Mouse (Mus musculus) heart, embryonic 13.5 days (tissue): ENCODE measurements around the gene Hist1h2af. TPM values are rescaled to one million over a fixed set of nuclear protein-coding genes. Genes with fewer than 3 reads are reported as not detected.
A peak's percentile ranks its signal among the peaks of the same experiment; 100 is the strongest.
"Not testable (repeated sequence)": the region's sequence is repeated elsewhere in the genome, so short reads cannot be mapped to it uniquely, and the experiment has no call there.

ENCODE experiments used
- ATAC-seq: fragments of 200-750 bp; cut with Nextera tagmentation; 2 replicates; pipeline ENCODE4 v1.8.0; 2017; ENCODE audit warnings: moderate TSS enrichment; ENCODE audit not compliant: insufficient number of reproducible peaks, low FRiP score, low TSS enrichment; ENCODE audit errors: extremely low read depth
- H3K27ac ChIP-seq: fragments of 300-500 bp; sonication (generic); replicated peaks from 2 replicates; pipeline ENCODE4 v1.5.1; 2015; ENCODE audit warnings: moderate library complexity, mild to moderate bottlenecking, inconsistent platforms
- H3K27me3 ChIP-seq: fragments of 300-500 bp; sonication (generic); replicated peaks from 2 replicates; pipeline ENCODE4 v1.6.1; 2015; ENCODE audit warnings: mild to moderate bottlenecking, inconsistent platforms
- H3K36me3 ChIP-seq: fragments of 300-500 bp; sonication (generic); 2 replicates; pipeline ENCODE4 v1.6.1; 2015; ENCODE audit warnings: mild to moderate bottlenecking, inconsistent platforms
- H3K4me1 ChIP-seq: fragments of 300-500 bp; sonication (generic); 2 replicates; pipeline ENCODE4 v1.6.1; 2015; ENCODE audit warnings: inconsistent platforms
- H3K4me2 ChIP-seq: fragments of 300-500 bp; sonication (generic); 2 replicates; pipeline ENCODE4 v1.6.1; 2015; ENCODE audit warnings: inconsistent platforms, mild to moderate bottlenecking, moderate library complexity
- H3K4me3 ChIP-seq: fragments of 300-500 bp; sonication (generic); 2 replicates; pipeline ENCODE4 v1.5.1; 2015; ENCODE audit warnings: moderate library complexity, mild to moderate bottlenecking, inconsistent platforms
- H3K9ac ChIP-seq: fragments of 300-500 bp; sonication (generic); 2 replicates; pipeline ENCODE4 v1.6.1; 2015; ENCODE audit warnings: inconsistent platforms, mild to moderate bottlenecking, moderate library complexity
- H3K9me3 ChIP-seq: fragments of 300-500 bp; sonication (generic); 2 replicates; pipeline ENCODE4 v1.6.1; 2016; ENCODE audit warnings: inconsistent platforms
- WGBS: fragments of 180-500 bp; shearing (Covaris S2); methylation state at CpG from one replicate; pipeline ENCODE4 v1.1.7; 2015; ENCODE audit warnings: mixed read lengths; 5-methylcytosine and 5-hydroxymethylcytosine counted together
- polyA plus RNA-seq: library from polyadenylated mRNA; unstranded; fragments of >200 nt; fragmentation: Nextera tagmentation; extraction: Ambion mirVana; gene quantifications from 2 replicates; pipeline ENCODE4 v1.2.1, GENCODE M21; 2015

The Hist1h2af gene
- polyA plus RNA-seq, 1 experiment from 2014 or later, result 3.0 TPM

GRCm38 (mm10) chr13:23561883-23562659, 28.4 kb downstream of the Hist1h2af start, which contains the start of gene Hist1h3e:
Gene Hist1h3e, minus strand, starts transcription at chr13:23562369.
- peak within 1 kb of the TSS; percentile 94 for H3K27ac ChIP-seq
- under 1% methylated on average over 55 of the region's 67 CpGs for WGBS
- H3K27me3 ChIP-seq, H3K4me1 ChIP-seq, H3K9me3 ChIP-seq, H3K36me3 ChIP-seq: not testable (repeated sequence)
- H3K4me2 ChIP-seq, result peak within 1 kb of the TSS; percentile 78
- peak; percentile 77; the same call in 1 of the 2 replicates for ATAC-seq
- peak within 1 kb of the TSS; percentile 53 for H3K4me3 ChIP-seq
- H3K9ac ChIP-seq, result peak within 1 kb of the TSS; percentile 80

- H3K4me1 ChIP-seq, result peaks cover 3% of the 10 kb centered on the region; the same call in 1 of the 2 replicates
- 3% methylated on average over 18 of the region's 18 CpGs for WGBS
- no peaks in the 10 kb centered on the region for H3K27me3 ChIP-seq
- H3K9me3 ChIP-seq, result no peaks in the 10 kb centered on the region
- H3K4me2 ChIP-seq, result peak overlapping the region; percentile 78
- peak overlapping the region; percentile 53 for H3K4me3 ChIP-seq
- H3K27ac ChIP-seq, result peak overlapping the region; percentile 94
- peak overlapping the region; percentile 77 for H3K9ac ChIP-seq
- no peak for ATAC-seq
- no peaks in the 10 kb centered on the region for H3K36me3 ChIP-seq
These were observed 29.2 kb downstream of the Hist1h2af start for GRCm38 (mm10) chr13:23562699-23563462.

DNA sequence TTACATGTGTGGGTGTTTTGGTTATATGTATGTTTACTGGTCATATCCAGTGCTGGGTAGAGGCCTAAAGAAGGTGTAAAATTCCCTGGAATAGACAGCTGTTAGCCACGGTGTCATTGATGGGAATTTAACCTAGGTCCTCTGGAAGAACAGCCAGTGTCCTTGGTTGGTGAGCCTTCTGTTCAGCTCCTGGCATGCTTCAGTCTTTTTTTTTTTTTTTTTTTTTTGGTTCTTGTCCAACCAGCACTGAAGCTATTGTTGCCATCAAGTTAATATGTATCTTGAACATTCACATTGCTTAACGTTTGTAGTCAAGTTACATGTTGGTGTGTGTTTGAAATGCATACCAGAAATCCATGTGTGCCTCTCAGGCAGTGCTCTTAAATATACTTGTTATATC, 30.8 kb downstream of the Hist1h2af start:
- Histone ChIP-seq H3K27ac (no peak overlapping the region), H3K4me1 (peaks cover 4% of the 10 kb centered on the region; the same call in 1 of the 2 replicates), H3K9me3 (no peaks in the 10 kb centered on the region), H3K36me3 (no peaks in the 10 kb centered on the region), H3K4me3 (no peak overlapping the region), H3K27me3 (no peaks in the 10 kb centered on the region), H3K9ac (no peak overlapping the region), H3K4me2 (no peak overlapping the region)
- WGBS, result 82% methylated on average over 2 of the region's 2 CpGs
- ATAC-seq, result no peak

DNA sequence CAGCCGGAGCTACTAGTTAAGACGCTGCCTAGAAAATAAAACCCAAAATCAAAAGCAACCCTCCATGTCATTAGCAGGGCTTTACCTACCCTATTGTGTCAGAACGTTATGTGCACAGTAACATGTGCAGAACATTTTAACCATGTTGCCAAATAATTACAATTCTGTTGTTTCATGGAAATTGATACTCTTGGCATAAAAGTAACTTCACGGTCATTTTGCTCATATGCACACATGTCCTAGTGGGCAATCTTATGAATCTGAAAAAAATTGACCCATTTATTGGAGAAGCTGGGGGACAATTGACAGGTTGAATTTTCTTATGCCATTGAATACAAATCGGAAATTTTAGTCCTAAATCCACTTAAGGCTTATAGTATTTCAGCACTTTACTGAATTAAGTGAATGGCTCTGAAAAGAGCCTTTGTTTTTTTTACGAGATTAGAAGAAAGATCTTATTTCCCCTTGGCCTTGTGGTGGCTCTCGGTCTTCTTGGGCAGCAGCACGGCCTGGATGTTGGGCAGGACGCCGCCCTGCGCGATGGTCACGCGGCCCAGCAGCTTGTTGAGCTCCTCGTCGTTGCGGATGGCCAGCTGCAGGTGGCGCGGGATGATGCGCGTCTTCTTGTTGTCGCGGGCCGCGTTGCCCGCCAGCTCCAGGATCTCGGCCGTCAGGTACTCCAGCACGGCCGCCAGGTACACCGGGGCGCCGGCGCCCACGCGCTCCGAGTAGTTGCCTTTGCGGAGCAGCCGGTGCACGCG, 36.7 kb downstream of the Hist1h2af start:
- Histone ChIP-seq H3K4me2 (peak overlapping the region; percentile 80), H3K27ac (peak overlapping the region; percentile 96), H3K9ac (peak overlapping the region; percentile 80), H3K4me3 (peak overlapping the region; percentile 57), H3K4me1 (peaks cover 29% of the 10 kb centered on the region)
- H3K9me3 ChIP-seq, H3K27me3 ChIP-seq, ATAC-seq, H3K36me3 ChIP-seq: not testable (repeated sequence)
- 3% methylated on average over 25 of the region's 41 CpGs for WGBS

GRCm38 (mm10) chr13:23571022-23571503, 37.4 kb downstream of the Hist1h2af start, which contains the start of the genes Hist1h2ae and Hist1h2bg:
Gene Hist1h2ae, minus strand, starts transcription at chr13:23571220.
Gene Hist1h2bg, plus strand, starts transcription at chr13:23571396.
- no peaks in the 10 kb centered on the region for H3K27me3 ChIP-seq
- H3K4me2 ChIP-seq, result peak within 1 kb of the TSS; percentile 80
- no peaks in the 10 kb centered on the region for H3K9me3 ChIP-seq
- peak within 1 kb of the TSS; percentile 89 for H3K9ac ChIP-seq
- H3K4me3 ChIP-seq, result peak within 1 kb of the TSS; percentile 57
- H3K36me3 ChIP-seq, result no peaks in the 10 kb centered on the region
- peaks cover 31% of the 10 kb centered on the region for H3K4me1 ChIP-seq
- ATAC-seq, result peak; percentile 78
- under 1% methylated on average over 18 of the region's 18 CpGs for WGBS
- H3K27ac ChIP-seq, result peak within 1 kb of the TSS; percentile 96

DNA sequence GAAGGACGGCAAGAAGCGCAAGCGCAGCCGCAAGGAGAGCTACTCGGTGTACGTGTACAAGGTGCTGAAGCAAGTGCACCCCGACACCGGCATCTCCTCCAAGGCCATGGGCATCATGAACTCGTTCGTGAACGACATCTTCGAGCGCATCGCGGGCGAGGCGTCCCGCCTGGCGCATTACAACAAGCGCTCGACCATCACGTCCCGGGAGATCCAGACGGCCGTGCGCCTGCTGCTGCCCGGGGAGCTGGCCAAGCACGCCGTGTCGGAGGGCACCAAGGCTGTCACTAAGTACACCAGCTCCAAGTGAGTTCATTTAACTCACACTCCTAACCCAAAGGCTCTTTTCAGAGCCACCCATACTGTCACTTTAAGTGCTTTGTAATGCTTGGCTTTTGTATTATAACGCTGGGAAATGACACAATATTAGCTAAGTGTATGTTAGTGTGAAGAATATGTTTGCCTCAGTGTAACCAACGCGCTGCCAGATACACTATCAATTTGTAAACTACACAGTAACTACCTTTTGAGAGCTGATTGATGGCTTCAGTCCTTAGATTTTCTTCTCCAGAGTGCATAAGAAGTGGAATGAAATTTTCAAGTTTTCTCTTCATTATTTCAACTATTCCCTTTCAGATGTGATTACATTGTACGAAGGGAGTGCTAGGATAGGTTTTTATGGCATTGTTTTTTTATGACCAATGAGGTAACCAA, 38.0 kb downstream of the Hist1h2af start:
- H3K9me3 ChIP-seq, H3K27me3 ChIP-seq, ATAC-seq, H3K36me3 ChIP-seq: not testable (repeated sequence)
- Histone ChIP-seq H3K4me3 (peak overlapping the region; percentile 57), H3K4me2 (peak overlapping the region; percentile 80), H3K4me1 (peaks cover 37% of the 10 kb centered on the region), H3K9ac (peak overlapping the region; percentile 89), H3K27ac (peak overlapping the region; percentile 96)
- WGBS, result 1% methylated on average over 16 of the region's 34 CpGs

GRCm38 (mm10) chr13:23572218-23573033, 38.7 kb downstream of the Hist1h2af start:
- Histone ChIP-seq H3K9me3 (no peaks in the 10 kb centered on the region), H3K4me2 (peak overlapping the region; percentile 80), H3K27ac (peak overlapping the region; percentile 96), H3K36me3 (no peaks in the 10 kb centered on the region), H3K27me3 (no peaks in the 10 kb centered on the region), H3K9ac (peak overlapping the region; percentile 89), H3K4me3 (peak overlapping the region; percentile 57), H3K4me1 (peaks cover 44% of the 10 kb centered on the region)
- ATAC-seq, result no peak
- 34% methylated on average over 2 of the region's 2 CpGs for WGBS

DNA sequence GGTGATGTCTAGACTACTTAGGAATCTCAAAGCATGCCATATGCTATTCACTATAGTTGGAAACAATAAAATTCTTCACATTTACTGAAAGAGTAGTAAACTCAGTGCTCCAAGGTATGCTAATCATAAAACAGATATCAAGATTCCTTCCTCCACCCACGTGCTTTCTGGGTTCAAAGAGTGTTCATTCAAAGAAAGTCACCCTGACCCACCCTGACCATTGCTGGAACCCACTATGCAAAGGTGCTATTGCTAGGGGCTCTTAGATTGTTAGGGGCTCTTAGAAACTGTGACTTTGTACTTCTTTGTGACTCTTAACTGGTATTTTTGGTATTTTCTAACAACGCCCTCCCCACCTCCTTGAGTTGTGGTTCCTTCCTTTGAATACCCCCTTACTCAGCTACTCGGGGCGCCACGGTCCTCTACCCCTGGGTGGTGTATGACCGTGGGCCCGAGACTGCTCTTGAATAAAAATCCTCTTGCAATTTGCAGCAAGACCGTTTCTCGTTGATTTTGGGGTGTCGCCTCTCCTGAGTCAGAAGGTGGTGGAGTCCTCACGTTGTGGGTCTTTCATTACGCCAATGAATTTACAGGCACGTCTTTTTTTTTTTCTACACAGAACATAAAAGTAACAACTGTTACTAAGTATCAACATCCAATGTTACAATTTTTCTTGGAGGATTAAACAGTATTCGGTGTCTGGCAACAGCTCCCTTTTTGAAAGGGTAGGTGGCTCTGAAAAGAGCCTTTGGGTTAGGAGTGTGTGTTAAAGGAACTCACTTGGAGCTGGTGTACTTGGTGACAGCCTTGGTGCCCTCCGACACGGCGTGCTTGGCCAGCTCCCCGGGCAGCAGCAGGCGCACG, 39.6 kb downstream of the Hist1h2af start:
- Histone ChIP-seq H3K4me3 (peak overlapping the region; percentile 57), H3K4me2 (peak overlapping the region; percentile 80), H3K9ac (peak overlapping the region; percentile 89), H3K4me1 (peaks cover 45% of the 10 kb centered on the region), H3K27ac (peak overlapping the region; percentile 96)
- WGBS, result 15% methylated on average over 20 of the region's 20 CpGs
- ATAC-seq, H3K27me3 ChIP-seq, H3K36me3 ChIP-seq, H3K9me3 ChIP-seq: not testable (repeated sequence)

- Histone ChIP-seq H3K4me2 (peak within 1 kb of the TSS; percentile 80), H3K27ac (peak within 1 kb of the TSS; percentile 96), H3K9ac (peak within 1 kb of the TSS; percentile 89), H3K4me3 (peak within 1 kb of the TSS; percentile 57), H3K4me1 (peaks cover 45% of the 10 kb centered on the region)
- not testable (repeated sequence) for H3K36me3 ChIP-seq, H3K27me3 ChIP-seq, H3K9me3 ChIP-seq
- ATAC-seq, result peak; percentile 78
- 2% methylated on average over 39 of the region's 42 CpGs for WGBS
These were observed 40.3 kb downstream of the Hist1h2af start, which contains the start of the genes Hist1h2bf and Hist1h2ad for GRCm38 (mm10) chr13:23573898-23574524. Gene Hist1h2bf, minus strand, starts transcription at chr13:23574196. Gene Hist1h2ad, plus strand, starts transcription at chr13:23574381.
